Mouse (Mus musculus): ENCODE measurements around the gene Gm5294. TPM values are rescaled to one million over a fixed set of nuclear protein-coding genes. Genes with fewer than 3 reads are reported as not detected.

Gene Gm5294
- total and polyA plus RNA-seq, 2 experiments from 2014 or later, result 0.25 TPM; not detected in 1

DNA sequence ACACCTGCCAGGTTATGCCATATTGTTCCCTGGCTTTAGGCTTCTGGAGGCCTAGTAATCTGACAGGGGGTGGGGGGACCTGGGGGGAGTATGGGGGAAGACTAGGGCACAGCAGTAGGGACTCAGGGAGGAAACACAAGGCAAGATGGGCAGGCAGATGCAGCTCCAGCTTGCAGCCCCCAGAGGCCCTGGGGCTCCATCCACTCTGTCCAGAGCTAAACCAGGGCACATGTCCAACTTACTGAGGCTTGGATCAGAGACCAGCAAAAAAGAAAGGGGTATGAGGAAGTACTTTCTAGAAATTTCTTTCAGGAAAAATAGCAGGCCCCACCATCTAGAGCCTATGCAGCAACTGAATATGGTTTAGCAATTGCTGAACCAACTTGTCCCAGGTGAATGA, 44.3 kb downstream of the Gm5294 start:
- no peak for TF ChIP-seq CTCF (IDR thresholded peaks at IDR 0.05)
- Histone ChIP-seq H3K9ac (replicated peaks; ENCODE audit: low read length, poor library complexity, severe bottlenecking) (no peak overlapping the region), H3K4me1 (ENCODE audit: insufficient read depth, low read length) (no peaks in the 10 kb centered on the region), H3K4me3 (ENCODE audit: low read depth, low read length) (no peak overlapping the region), H3K27me3 (ENCODE audit: insufficient read depth, low read length) (no peaks in the 10 kb centered on the region), H3K27ac (ENCODE audit: low read depth, low read length) (no peak overlapping the region), H3K4me2 (ENCODE audit: low read depth, low read length, poor library complexity, severe bottlenecking) (no peak overlapping the region), H3K9me3 (ENCODE audit: low read length) (no peaks in the 10 kb centered on the region), H3K36me3 (ENCODE audit: insufficient read depth, low read length) (no peaks in the 10 kb centered on the region)
- DNase-seq (ENCODE audit: low spot score), result no peak
- no peak for ATAC-seq (ENCODE audit: low FRiP score)

DNA sequence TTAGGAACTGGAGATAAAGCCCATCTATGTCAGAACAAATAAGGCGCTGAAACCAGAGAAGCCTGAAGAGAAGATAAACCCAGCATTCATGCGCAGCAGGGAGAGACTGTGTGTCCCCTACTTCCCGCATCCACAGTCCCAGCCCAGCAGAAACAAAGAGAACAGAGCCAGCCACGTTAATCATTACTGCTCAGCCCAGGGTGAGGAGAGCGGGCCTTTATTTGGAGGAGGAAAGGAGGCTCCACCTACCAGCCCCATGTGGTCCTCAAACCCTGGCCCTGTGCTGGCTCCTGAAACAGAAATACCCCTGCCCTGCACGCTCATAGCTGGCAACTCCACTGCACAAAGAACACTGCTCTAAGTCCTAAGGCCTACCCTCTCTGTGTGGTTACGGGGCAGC, 45.0 kb downstream of the Gm5294 start:
- Histone ChIP-seq H3K27ac (ENCODE audit: low read depth, low read length) (no peak overlapping the region), H3K4me3 (ENCODE audit: low read depth, low read length) (no peak overlapping the region), H3K4me2 (ENCODE audit: low read depth, low read length, poor library complexity, severe bottlenecking) (no peak overlapping the region), H3K9ac (replicated peaks; ENCODE audit: low read length, poor library complexity, severe bottlenecking) (no peak overlapping the region), H3K9me3 (ENCODE audit: low read length) (no peaks in the 10 kb centered on the region), H3K36me3 (ENCODE audit: insufficient read depth, low read length) (no peaks in the 10 kb centered on the region), H3K4me1 (ENCODE audit: insufficient read depth, low read length) (no peaks in the 10 kb centered on the region), H3K27me3 (ENCODE audit: insufficient read depth, low read length) (no peaks in the 10 kb centered on the region)
- DNase-seq (ENCODE audit: low spot score) (no peak), ATAC-seq (ENCODE audit: low FRiP score) (no peak)
- TF ChIP-seq CTCF (IDR thresholded peaks at IDR 0.05), result no peak
- WGBS, result 64% methylated on average over 7 of the region's 7 CpGs

DNA sequence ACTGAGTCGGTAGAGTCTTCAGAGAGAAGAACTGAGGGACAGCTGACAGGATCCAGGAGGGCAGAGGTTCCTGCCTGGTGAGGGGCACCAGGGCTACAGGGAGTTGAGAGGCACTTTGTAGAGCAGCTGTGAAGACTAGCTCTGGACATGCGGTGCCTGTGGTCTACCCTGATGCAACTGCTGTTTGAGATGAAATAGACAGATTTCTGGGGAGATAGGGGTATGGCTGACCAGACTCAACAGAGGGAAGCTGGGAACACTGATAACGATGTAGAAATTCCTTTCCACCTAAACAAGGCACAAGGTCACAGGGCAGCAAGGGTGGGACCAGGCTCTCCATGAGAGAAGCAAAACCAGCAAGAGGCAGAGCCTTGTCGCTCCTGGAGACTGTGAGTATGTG, 45.8 kb downstream of the Gm5294 start:
- Histone ChIP-seq H3K4me2 (ENCODE audit: low read depth, low read length, poor library complexity, severe bottlenecking) (no peak overlapping the region), H3K4me3 (ENCODE audit: low read depth, low read length) (no peak overlapping the region), H3K9ac (replicated peaks; ENCODE audit: low read length, poor library complexity, severe bottlenecking) (no peak overlapping the region), H3K4me1 (ENCODE audit: insufficient read depth, low read length) (no peaks in the 10 kb centered on the region), H3K27me3 (ENCODE audit: insufficient read depth, low read length) (no peaks in the 10 kb centered on the region), H3K36me3 (ENCODE audit: insufficient read depth, low read length) (no peaks in the 10 kb centered on the region), H3K9me3 (ENCODE audit: low read length) (no peaks in the 10 kb centered on the region), H3K27ac (ENCODE audit: low read depth, low read length) (no peak overlapping the region)
- 81% methylated on average over 4 of the region's 4 CpGs for WGBS
- no peak for DNase-seq (ENCODE audit: low spot score)
- ATAC-seq (ENCODE audit: low FRiP score), result no peak
- no peak for TF ChIP-seq CTCF (IDR thresholded peaks at IDR 0.05)

Other genes with a start within 250 kb of the Gm5294 start
- gene Zfp68, start 200.3 kb upstream of the Gm5294 start, total RNA-seq (2014; rRNA removed), result 42.5 and 46.6 TPM in 2 replicates
- 40.1 and 45.8 TPM in 2 replicates for gene Zfp68, start 200.3 kb upstream of the Gm5294 start, polyA plus RNA-seq (2015; fragmentation: Nextera tagmentation; extraction: Ambion mirVana)
- gene A430033K04Rik, start 197.2 kb upstream of the Gm5294 start, total RNA-seq (2014; rRNA removed), result 15.4 and 17.2 TPM in 2 replicates
- gene A430033K04Rik, start 197.2 kb upstream of the Gm5294 start, polyA plus RNA-seq (2015; fragmentation: Nextera tagmentation; extraction: Ambion mirVana), result 12.6 and 12.9 TPM in 2 replicates
- gene Fam20c, start 65.6 kb upstream of the Gm5294 start, total RNA-seq (2014; rRNA removed), result 85.7 and 106 TPM in 2 replicates
- gene Fam20c, start 65.6 kb upstream of the Gm5294 start, polyA plus RNA-seq (2015; fragmentation: Nextera tagmentation; extraction: Ambion mirVana), result 51.6 and 52.7 TPM in 2 replicates
- gene Pdgfa, start 177.3 kb downstream of the Gm5294 start, total RNA-seq (2014; rRNA removed), result 64.0 and 67.7 TPM in 2 replicates
- gene Pdgfa, start 177.3 kb downstream of the Gm5294 start, polyA plus RNA-seq (2015; fragmentation: Nextera tagmentation; extraction: Ambion mirVana), result 53.8 and 54.5 TPM in 2 replicates

Data from midbrain, postnatal 0 days (tissue).